Mouse (Mus musculus): ENCODE measurements around the gene Pigz.
A peak's percentile ranks its signal among the peaks of the same experiment; 100 is the strongest.

The Pigz gene

DNA sequence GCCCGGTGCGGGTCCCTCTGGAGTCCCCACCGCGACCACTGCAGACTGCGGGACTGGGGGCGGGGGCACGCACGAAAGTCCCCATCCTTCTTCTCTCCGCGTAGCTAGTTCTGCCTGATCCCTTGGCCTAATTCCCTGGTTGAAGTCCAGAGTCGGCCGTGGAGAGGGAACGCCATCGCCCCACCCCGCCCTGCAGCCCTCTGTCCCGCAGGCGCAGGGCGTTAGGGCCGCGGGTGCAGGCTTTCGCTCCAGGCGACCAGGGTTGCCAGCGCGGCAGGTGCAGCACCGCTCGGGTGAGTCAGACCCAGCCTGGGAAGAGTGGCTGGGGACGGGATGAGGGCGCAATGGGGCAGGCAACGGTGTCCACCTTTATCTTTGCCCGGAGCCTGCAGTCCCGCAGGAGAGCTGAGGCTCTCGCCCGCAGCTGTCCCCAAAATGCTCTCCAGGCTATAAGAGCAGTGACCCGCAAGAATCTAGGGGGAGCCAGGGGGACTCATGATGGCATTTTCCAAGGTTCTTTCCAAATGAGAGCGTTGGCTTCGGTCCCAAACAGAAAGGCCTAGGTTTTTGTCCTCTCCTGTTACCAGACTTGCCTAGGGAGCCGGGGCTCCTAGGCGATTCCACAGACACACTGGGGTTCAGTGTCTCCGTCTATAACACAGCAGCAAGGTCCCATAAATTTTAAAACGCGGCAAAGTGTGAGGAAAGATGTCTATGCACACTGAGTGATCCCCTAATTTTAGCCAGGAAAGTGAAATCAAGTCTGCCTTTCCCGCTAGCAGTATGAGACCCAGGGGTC lies at the start of gene Pigz:
Pigz (plus strand) TSS at position 101 of the 799 bp plus-strand sequence.
- no peak for DNase-seq (ENCODE audit: low read depth, low spot score)

DNA sequence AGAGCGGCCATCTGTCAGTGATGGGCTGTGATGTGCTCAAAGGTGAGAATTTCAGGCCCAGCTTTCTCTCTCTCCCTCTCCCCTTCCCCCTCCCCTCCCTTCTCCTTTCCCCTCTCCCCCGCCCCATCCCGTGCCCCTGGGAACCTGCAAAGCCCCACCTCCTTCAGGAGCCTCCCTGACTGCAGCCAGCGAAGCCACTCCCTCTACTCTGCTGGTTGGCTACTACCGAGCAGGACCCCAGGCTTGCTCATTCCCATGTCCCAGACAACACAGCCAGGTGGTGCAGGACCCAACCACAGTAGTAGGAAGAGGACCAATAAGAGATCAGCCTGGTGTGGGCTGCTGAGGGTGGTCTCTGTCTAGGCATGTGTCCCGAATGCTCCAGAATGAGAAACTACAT lies 49.7 kb upstream of the Pigz start:
- DNase-seq (ENCODE audit: low read depth, low spot score): no peak

GRCm38 (mm10) chr16:31890907-31891306 lies 42.7 kb upstream of the Pigz start:
- no peak for DNase-seq (ENCODE audit: low read depth, low spot score)

DNA sequence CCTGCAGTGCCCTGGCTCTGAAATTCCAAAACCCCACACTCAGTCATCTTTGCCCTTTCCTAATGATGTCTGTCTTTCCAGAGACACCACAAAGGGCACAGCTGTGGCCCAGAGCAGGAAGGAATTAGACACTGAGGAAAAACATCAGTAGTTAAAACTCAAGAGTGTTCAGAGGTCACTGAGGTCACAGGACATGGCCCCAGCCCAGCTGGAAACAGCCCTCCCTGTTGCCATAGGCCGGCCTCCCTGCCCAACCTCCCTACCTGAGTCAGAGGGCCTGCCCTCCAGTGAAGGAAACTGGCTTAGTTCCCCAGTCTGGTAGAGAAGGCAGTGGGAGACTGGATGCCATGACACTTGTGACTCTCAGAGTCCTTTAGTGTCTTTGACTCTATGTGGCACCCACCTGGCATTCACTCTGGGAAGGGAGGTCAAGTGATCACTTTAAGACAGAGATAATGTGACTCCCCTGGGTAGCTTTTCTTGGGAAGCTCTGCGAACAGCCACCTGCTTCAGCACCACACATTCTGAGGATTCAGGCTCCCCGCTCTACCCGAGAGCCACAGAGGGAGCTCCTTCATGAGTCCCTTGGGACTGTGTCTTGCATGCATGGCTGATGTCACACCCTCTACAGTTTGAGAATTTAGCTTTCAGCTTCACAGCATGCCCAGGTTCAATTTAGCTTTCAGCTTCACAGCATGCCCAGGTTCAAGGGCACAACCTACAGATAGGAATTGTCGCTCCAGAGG lies 40.1 kb upstream of the Pigz start:
- DNase-seq (ENCODE audit: low read depth, low spot score): no peak

- peak; percentile 40 for DNase-seq (ENCODE audit: low read depth, low spot score)
Observed at GRCm38 (mm10) chr16:31896971-31897774, 36.5 kb upstream of the Pigz start.

- DNase-seq (ENCODE audit: low read depth, low spot score): no peak
Observed at GRCm38 (mm10) chr16:31898546-31899326, 34.9 kb upstream of the Pigz start.

DNA sequence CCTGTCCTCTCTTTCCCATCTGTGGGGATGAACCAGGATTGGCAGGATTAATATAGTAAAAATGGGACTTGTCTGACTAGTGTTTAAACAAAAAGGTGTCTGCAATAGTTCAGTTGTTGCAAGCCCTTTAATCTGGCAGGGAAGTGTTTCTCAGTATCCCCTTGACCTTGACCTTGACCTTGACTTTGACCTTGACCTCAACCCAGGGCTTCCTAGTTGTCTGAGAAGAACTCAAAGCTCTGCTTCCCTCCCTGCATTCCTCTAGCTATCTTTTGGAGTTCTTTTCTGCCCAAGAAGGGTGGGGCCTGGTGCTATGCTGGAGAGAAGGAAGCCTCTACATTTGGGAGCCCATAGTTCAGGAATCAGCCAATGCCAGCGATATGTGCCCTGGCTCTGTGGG lies 31.8 kb upstream of the Pigz start:
- DNase-seq (ENCODE audit: low read depth, low spot score): no peak

GRCm38 (mm10) chr16:31903239-31903638 lies 30.4 kb upstream of the Pigz start:
- DNase-seq (ENCODE audit: low read depth, low spot score): no peak

- no peak for DNase-seq (ENCODE audit: low read depth, low spot score)
Observed at GRCm38 (mm10) chr16:31905331-31905730, 28.3 kb upstream of the Pigz start.

GRCm38 (mm10) chr16:31905891-31906825 lies 27.5 kb upstream of the Pigz start:
- DNase-seq (ENCODE audit: low read depth, low spot score): no peak

DNA sequence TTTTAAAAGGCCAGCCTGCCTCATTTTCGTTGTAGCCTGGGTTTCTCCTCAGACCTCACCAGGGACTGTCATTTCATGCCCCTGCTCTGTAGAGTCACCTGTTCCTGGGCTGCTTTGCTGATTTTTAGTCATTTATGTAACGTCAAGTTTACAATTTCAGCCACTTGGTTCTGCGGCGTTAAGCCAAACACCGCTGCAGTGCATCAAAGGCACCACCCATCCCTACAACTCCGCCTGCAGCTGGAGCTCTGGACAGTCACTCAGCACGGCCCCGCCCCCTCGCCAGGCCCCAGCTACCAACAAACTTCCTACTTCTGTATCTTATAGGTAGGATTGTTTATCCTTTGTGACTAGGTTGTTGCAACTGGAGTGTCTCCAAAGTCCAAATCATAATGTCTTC lies 26.8 kb upstream of the Pigz start:
- no peak for DNase-seq (ENCODE audit: low read depth, low spot score)

DNA sequence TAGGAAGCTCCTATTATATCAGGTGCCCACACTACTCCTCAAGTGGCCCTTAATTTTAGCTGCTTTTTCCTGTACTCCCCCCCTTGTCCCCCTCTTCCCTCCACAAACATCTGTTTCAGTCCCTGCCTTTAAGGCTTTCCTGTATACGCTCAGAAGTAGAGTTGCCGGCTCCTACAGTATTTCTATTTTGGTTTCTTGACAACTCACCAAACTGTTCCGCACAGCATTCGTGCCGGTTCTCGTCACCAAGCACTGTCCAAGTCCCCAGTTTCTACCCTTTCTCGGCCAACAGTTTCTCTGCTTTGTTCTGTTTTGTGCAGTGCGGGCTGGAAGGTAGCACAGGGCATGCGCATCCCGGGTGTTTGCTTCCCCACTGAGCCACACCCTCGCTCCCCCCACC lies 24.7 kb upstream of the Pigz start:
- no peak for DNase-seq (ENCODE audit: low read depth, low spot score)

GRCm38 (mm10) chr16:31910281-31910847 lies 23.3 kb upstream of the Pigz start:
- DNase-seq (ENCODE audit: low read depth, low spot score): no peak

GRCm38 (mm10) chr16:31917776-31918175 lies 15.9 kb upstream of the Pigz start:
- DNase-seq (ENCODE audit: low read depth, low spot score): no peak

DNA sequence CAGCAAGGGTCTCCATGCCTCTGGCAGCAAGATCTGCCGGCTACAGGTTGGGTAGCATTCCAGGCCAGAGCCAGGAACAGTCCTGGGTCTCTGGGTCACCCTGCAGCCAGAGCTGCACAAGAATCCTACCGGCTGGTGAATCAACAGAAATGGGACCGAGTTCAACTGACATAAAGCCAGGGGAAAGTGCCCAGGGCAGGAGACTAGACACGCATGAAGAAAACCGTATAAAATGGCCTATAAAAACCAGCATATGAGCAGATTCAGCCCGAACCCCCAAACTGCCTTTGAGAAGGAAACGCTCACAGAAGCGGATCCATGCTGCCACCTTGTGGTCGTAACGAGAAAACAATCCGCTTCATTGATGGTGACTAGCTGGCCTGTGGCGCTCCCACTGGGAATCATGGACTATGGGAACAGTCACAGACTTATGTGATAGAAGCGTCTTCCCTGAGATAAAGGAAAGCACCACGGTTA lies 15.4 kb upstream of the Pigz start:
- DNase-seq (ENCODE audit: low read depth, low spot score): peak; percentile 82

- no peak for DNase-seq (ENCODE audit: low read depth, low spot score)
Observed at GRCm38 (mm10) chr16:31924368-31924767, 9.3 kb upstream of the Pigz start.

- no peak for DNase-seq (ENCODE audit: low read depth, low spot score)
Observed at GRCm38 (mm10) chr16:31926091-31926490, 7.6 kb upstream of the Pigz start.

DNA sequence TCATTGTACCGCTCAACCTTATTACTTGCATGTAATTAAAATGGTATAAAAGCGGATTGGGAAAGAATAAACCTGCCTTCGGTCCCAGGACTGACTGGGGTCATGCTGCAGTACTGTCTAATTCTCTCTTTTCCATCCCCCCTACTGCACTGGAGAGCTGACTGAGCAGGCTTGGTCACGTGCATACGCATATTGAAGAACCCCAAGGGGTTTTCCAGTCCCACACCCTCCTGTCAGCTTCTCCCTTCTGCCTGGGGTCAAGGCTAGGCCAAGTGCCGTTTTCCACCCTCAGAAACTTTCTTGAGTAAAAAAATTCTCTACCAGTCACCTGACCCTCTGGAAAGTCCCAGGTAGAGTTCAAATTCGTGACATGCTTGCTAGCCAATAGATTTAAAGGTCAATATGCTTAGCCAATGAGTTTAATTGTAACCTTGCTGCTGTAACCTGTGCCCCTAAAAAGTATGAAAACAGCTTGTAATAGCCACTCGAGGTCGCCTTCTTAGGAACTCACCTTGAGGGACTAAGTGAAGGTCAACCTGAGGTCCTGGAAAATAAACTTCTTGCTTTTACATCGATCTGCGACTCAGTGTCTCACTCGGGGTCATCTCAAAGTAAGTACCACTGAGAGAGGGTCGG lies 7.0 kb upstream of the Pigz start:
- no peak for DNase-seq (ENCODE audit: low read depth, low spot score)

- DNase-seq (ENCODE audit: low read depth, low spot score): no peak
Observed at GRCm38 (mm10) chr16:31927412-31927811, 6.2 kb upstream of the Pigz start.

All from embryo, embryonic 11.5 days (tissue).